Mouse (Mus musculus) lung, postnatal 14 days (tissue): ENCODE results near the gene Dnmt3a.

Experiments used
- DNase-seq: peaks from one replicate; pipeline ENCODE4 v3.0.0; 2021

Gene Dnmt3a

GRCm38 (mm10) chr12:3887515-3888325 is 81.9 kb downstream of the Dnmt3a start:
- no peak for DNase-seq

DNA sequence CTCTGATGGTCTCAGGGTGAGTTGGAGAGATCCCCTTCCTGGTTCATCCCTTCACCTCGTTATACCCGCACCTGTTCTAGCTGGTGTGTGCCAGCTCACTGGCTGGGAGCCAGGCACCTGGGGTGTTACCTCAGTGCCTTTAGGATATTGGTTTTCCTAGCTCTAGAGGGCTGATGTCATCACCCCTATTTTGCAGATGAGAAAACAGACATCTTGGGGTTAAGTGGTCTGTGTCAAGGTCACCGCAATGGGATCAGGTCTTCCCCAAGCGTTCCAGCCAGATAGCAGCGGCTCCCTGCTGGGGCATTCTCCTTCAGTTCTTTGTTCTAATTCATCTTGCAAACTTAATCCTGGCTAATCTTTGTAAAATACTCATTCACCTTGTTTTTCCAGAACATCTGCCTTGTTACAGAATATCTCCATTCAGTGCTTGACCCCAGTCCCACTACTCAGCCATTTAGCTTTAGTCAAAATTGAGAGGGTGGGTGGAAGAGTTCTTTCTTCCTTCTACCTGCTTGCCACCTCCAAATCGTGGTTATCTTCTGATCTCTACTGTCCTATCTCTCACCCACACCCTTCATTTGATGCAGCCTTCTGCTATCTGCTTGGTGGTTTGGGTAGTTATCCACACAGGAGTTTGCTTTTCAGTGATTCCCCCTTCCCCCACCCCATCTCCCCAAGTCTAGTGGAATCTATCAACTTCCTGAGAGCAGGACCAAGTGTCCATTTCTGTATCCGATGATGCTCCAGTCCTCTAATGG is 84.2 kb downstream of the Dnmt3a start:
- DNase-seq = no peak

- DNase-seq = peak; percentile 24
These were observed 85.2 kb downstream of the Dnmt3a start for GRCm38 (mm10) chr12:3890753-3891751.

DNA sequence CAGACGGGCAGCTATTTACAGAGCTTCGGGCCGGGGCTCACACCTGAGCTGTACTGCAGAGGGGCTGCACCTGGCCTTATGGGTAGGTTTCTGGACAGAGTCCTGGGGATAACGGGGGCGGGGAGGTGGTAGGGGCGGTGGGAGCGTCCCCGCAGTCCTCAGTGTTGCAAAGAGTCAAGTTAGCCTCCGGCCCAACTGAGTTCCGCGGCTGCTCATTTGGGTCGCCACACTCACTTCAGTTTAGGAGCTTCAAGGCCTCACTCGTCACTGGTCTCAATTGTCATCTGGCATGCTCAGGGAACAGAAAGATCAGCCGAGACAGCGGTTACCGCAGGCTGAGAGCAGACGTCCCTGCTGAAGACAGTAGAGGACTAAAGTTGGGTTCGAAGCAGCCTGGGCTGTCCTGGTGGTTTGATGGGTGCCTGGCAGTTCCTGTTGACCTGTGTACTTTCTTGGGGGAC is 86.0 kb downstream of the Dnmt3a start:
- no peak for DNase-seq

DNA sequence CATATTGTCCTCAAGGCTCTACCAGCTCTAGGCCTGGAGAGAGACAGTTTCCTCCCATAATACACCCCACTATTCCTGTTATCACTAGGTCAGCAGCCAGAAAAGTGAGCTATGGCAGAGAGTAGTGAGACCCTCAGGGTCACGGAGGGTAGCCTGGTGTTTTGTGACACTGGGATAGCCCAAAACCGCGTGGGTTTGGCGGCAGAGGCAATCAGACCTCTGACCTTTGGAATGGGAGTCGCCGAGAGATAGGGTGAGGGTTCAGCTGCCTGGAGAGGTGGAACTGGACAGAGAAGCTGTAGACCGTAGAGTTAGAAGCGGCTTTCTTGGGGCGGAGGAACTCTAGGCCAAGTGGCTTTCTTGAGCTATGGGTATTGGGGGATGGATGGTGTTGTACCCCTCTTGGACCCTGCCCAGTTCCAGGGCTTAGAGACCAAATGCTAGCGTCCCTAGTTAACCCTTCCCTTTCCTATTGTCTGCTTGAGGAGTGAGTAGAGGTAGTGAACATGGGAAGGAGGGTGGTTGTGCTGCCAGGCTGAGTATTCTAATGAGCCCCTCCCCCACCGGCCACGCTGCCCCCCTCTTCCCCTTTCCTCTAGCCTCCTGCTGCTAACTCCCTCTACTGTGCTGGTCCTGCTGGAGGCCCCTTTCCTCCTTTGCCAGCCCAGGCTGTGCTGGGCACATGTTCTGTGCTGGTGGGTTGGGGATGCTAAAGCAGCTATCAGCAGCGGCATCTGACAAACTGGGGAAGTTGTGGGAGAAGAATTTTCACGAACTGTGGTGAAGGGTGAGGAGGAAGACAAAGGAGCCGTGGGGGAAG is 86.6 kb downstream of the Dnmt3a start:
- DNase-seq = no peak

- DNase-seq = no peak
These were observed 87.5 kb downstream of the Dnmt3a start for GRCm38 (mm10) chr12:3893335-3893734.

DNA sequence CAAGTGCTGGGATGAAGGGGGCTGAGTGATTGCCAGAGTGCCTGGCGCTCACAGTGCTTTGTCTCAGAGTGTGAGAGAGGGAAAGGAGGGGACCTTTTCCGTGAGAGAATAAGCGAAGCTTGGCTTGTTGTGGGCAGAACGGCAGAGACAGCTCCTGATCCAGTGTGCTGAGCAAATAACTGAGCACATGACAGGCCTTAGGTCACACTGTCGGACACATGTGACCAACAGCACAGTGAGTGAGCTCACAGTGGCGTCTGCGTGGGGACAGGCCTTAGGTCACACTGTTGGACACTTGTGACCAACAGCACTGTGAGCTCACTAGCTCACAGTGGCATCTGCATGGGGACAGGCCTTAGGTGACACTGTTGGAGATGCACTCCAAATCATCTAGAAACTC is 88.7 kb downstream of the Dnmt3a start:
- DNase-seq = no peak

- DNase-seq = no peak
These were observed 91.3 kb downstream of the Dnmt3a start for GRCm38 (mm10) chr12:3897057-3897545.

DNA sequence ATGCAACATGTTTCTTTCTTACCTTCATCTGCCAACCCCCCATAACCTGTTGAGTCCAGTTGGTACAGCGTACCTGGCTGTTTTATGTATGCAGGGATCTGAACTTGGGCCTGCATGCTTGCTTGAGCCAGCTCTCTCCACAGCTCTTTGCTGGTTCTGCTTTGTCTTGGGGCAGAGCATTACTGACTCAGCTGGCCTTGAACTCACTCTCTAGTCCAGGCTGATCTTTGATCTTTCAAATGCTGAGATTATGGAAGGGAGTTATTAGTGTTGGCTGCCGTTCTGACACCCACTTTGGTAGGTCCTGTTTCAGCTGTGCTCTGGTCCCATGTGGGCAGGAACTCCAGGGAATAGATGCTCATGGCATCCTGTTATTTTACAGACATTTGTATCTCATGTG is 93.0 kb downstream of the Dnmt3a start:
- no peak for DNase-seq

DNA sequence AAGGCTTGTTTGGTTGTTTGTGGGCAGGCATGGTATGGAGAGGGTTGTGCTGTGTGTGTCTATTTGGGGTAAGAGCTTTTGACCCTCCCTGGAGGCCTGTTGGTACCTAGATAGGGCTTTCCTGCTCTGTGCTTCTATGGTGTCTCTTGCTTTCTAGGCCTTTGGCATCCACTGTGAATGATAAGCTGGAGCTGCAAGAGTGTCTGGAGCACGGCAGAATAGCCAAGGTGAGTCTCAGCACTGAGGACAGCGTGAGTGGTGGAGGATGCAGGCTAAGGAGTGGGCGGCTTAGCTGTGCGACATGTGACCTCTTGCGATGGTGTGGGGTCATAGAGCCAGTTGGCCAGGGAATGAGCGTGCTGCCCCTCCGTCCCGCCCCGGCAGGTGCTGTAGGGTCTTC is 99.6 kb downstream of the Dnmt3a start:
- DNase-seq = no peak

DNA sequence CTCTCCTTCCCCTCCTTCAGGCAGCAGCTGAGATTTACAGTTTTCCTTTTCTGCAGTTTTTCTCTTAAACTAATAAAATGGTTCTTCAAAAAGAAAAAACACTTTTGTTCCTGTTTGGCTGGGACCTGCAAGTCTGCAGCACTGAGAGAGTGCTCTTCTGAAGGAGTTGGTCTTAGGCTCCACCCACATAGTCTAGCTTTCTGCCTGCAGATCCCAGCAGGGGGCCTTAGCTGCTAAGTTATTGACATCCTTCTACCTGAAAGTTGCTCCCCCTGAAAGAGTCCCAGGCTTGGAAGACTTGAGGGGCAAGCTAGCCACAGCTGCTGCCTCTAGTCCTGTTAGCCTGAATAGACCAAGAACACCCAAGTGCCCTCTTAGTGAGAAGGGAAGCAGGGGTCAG is 100.5 kb downstream of the Dnmt3a start:
- no peak for DNase-seq

- DNase-seq = no peak
These were observed 101.2 kb downstream of the Dnmt3a start for GRCm38 (mm10) chr12:3907008-3907407.

DNA sequence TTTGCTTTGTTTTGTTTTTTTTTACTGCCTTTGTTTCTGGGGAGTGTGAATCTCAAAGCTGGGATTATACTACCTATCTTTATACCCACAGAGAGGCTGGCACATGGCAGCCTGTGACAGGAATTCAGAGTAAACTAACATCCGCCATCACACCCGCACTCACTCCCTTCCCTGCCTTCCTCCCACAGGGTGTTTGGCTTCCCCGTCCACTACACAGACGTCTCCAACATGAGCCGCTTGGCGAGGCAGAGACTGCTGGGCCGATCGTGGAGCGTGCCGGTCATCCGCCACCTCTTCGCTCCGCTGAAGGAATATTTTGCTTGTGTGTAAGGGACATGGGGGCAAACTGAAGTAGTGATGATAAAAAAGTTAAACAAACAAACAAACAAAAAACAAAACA is 101.6 kb downstream of the Dnmt3a start:
- no peak for DNase-seq

GRCm38 (mm10) chr12:3910466-3911093 is 104.8 kb downstream of the Dnmt3a start:
- DNase-seq = no peak

- DNase-seq = no peak
These were observed 106.1 kb downstream of the Dnmt3a start for GRCm38 (mm10) chr12:3911831-3912348.

GRCm38 (mm10) chr12:3915852-3916251 is 110.0 kb downstream of the Dnmt3a start:
- no peak for DNase-seq

DNA sequence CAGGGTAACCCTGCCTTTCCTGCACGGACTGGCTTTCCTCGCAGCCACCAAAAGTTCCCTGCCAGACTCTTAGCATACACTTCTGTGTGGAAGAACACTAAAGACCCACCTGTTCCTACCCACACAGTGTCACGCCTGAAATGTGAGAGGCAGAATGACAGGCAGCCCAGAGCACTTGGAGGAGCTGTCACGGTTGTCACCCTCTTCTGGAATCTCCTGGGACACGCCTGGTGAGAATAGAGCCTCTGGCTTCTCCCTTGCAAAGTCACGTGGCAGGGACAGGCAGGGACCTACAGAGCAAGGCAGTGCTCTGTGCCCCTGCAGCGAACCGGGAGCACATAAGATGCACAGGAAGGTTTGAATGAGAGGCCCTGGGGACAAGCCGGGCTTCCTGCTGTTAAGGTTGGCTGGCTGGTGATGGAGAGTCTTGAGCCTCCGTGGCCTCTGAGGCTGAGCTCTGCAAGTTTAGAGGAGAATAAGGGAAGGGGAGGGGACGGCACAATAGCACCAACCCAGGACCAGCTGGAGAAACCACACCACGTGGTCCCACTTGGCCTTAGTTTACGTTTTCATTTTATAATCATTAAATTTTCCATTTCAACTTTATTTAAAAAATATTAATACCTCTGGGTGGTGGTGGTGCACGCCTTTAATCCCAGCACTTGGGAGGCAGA is 112.0 kb downstream of the Dnmt3a start:
- no peak for DNase-seq

DNA sequence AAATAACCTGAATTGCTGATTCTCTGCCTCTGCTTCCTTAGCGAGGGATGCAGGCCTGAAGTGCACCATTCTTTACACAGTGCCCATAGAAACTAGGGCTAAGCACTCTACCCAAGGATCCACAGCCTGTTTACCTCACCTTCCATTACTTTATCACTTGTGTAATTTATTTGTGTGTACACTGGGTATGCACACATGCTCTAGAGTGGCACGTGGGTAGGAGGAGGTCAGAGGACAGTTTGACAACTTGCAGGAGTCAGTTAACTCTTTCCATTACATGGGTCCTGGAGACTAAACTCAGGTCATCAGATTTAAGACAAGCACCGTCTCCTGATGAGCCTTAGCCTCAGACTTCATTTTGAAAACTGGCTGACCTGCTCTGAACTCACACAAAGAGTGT is 112.8 kb downstream of the Dnmt3a start:
- DNase-seq = no peak

DNA sequence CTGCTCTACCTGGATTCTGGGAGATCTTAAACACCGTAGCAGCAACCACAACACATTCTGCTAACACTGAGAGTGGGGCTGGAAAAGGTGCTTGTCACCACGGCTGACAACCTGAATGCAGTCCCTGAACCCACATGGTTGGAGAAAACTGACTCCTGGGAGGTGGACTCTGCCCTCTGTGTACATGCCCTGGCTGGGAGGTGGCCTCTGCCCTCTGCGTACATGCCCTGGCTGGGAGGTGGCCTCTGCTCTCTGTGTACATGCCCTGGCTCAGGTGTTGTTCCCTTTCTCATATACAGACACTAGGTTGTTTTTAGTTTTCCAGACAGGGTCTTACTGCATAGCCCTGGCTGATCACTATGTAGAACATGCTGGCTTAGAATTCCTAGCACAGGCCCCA is 113.6 kb downstream of the Dnmt3a start:
- no peak for DNase-seq

DNA sequence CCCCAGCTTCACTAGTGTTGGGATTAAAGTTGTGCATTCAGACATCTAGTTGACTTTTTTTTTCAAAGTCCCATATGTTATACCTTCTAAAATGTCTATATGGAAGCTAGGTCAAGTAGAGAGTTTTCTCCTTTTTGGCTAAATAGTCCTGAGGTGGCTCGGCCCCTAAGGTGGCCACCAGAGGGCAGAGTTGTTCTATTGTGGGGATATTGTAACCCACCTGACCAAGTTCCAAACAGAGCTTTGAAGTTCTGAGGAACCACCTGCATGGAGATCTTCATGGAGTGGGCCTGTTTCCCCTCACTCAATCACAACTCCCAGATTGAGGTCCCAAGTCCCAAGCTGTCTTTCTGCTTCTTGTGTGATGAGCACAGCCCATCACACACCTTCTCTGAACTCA is 120.3 kb downstream of the Dnmt3a start:
- peak; percentile 83 for DNase-seq

GRCm38 (mm10) chr12:3928841-3929240 is 123.0 kb downstream of the Dnmt3a start:
- DNase-seq = no peak
